Mouse (Mus musculus): Measurements from ENCODE around the gene Vmn1r86.

GRCm38 (mm10) chr7:13119817-13120216 is at the start of gene Vmn1r86:
- TF ChIP-seq CTCF (IDR thresholded peaks at IDR 0.05; ENCODE audit: low read depth), result no peak
- TF ChIP-seq EP300 (IDR thresholded peaks at IDR 0.05; ENCODE audit: low read depth), result no peak
